Mouse (Mus musculus): ENCODE results near the gene Exoc6b. TPM values are rescaled to one million over a fixed set of nuclear protein-coding genes. Genes with fewer than 3 reads are reported as not detected.
"Not testable (repeated sequence)": the region's sequence is repeated elsewhere in the genome, so short reads cannot be mapped to it uniquely, and the experiment has no call there.

Exoc6b gene
- 27.6 and 29.2 TPM in 2 replicates for polyA plus RNA-seq (2014; fragmentation: Nextera tagmentation; extraction: Ambion mirVana)

GRCm38 (mm10) chr6:85069023-85069985 is at the start of gene Exoc6b:
Gene Exoc6b, minus strand, starts transcription at chr6:85069513.
- H3K36me3 ChIP-seq (ENCODE audit: control insufficient read depth, insufficient read depth, low read length): no peaks in the 10 kb centered on the region
- DNase-seq (ENCODE audit: low spot score) (peak; percentile 93), ATAC-seq (replicated peaks; ENCODE audit: low FRiP score, low TSS enrichment, low read depth) (peak; percentile 95)
- no peaks in the 10 kb centered on the region for H3K27me3 ChIP-seq (replicated peaks; ENCODE audit: control insufficient read depth, insufficient read depth, low read length)
- peak within 1 kb of the TSS; percentile 83 for H3K4me3 ChIP-seq (ENCODE audit: low read depth, low read length)
- peak within 1 kb of the TSS; percentile 70 for H3K4me2 ChIP-seq (ENCODE audit: low read length)
- peaks cover 4% of the 10 kb centered on the region; the same call in 1 of the 2 replicates for H3K4me1 ChIP-seq (replicated peaks; ENCODE audit: control insufficient read depth, insufficient read depth, low read length)
- no peaks in the 10 kb centered on the region for H3K9me3 ChIP-seq (ENCODE audit: control insufficient read depth, low read length)
- H3K27ac ChIP-seq (ENCODE audit: low read depth): peak within 1 kb of the TSS; percentile 77
- peak within 1 kb of the TSS; percentile 75 for H3K9ac ChIP-seq (ENCODE audit: low read length)
- WGBS: under 1% methylated on average over 63 of the region's 63 CpGs

GRCm38 (mm10) chr6:85117545-85118511 is 48.5 kb upstream of the Exoc6b start:
- not testable (repeated sequence) for ATAC-seq (replicated peaks; ENCODE audit: low FRiP score, low TSS enrichment, low read depth)

GRCm38 (mm10) chr6:85105033-85105615 is 35.8 kb upstream of the Exoc6b start:
- Histone ChIP-seq H3K27me3 (replicated peaks; ENCODE audit: control insufficient read depth, insufficient read depth, low read length) (no peaks in the 10 kb centered on the region), H3K36me3 (ENCODE audit: control insufficient read depth, insufficient read depth, low read length) (no peaks in the 10 kb centered on the region), H3K9ac (ENCODE audit: low read length) (no peak overlapping the region), H3K4me3 (ENCODE audit: low read depth, low read length) (no peak overlapping the region), H3K27ac (ENCODE audit: low read depth) (no peak overlapping the region), H3K4me1 (replicated peaks; ENCODE audit: control insufficient read depth, insufficient read depth, low read length) (no peaks in the 10 kb centered on the region), H3K9me3 (ENCODE audit: control insufficient read depth, low read length) (no peaks in the 10 kb centered on the region), H3K4me2 (ENCODE audit: low read length) (no peak overlapping the region)
- ATAC-seq (replicated peaks; ENCODE audit: low FRiP score, low TSS enrichment, low read depth): no peak
- no peak for DNase-seq (ENCODE audit: low spot score)
- 84% methylated on average over 10 of the region's 10 CpGs for WGBS

More at GRCm38 (mm10) chr6:85117545-85118511, 48.5 kb upstream of the Exoc6b start:
- H3K4me1 ChIP-seq (replicated peaks; ENCODE audit: control insufficient read depth, insufficient read depth, low read length); H3K27me3 ChIP-seq (replicated peaks; ENCODE audit: control insufficient read depth, insufficient read depth, low read length); H3K36me3 ChIP-seq (ENCODE audit: control insufficient read depth, insufficient read depth, low read length); H3K4me3 ChIP-seq (ENCODE audit: low read depth, low read length); H3K4me2 ChIP-seq (ENCODE audit: low read length); H3K9me3 ChIP-seq (ENCODE audit: control insufficient read depth, low read length); H3K9ac ChIP-seq (ENCODE audit: low read length); H3K27ac ChIP-seq (ENCODE audit: low read depth): not testable (repeated sequence)
- peak; percentile 66 for DNase-seq (ENCODE audit: low spot score)
- WGBS: 29% methylated on average over 9 of the region's 11 CpGs

GRCm38 (mm10) chr6:85103321-85103720 is 34.0 kb upstream of the Exoc6b start:
- Histone ChIP-seq H3K4me1 (replicated peaks; ENCODE audit: control insufficient read depth, insufficient read depth, low read length) (no peaks in the 10 kb centered on the region), H3K36me3 (ENCODE audit: control insufficient read depth, insufficient read depth, low read length) (no peaks in the 10 kb centered on the region), H3K27ac (ENCODE audit: low read depth) (no peak overlapping the region), H3K27me3 (replicated peaks; ENCODE audit: control insufficient read depth, insufficient read depth, low read length) (no peaks in the 10 kb centered on the region), H3K4me3 (ENCODE audit: low read depth, low read length) (no peak overlapping the region), H3K4me2 (ENCODE audit: low read length) (no peak overlapping the region), H3K9ac (ENCODE audit: low read length) (no peak overlapping the region), H3K9me3 (ENCODE audit: control insufficient read depth, low read length) (no peaks in the 10 kb centered on the region)
- DNase-seq (ENCODE audit: low spot score): no peak
- ATAC-seq (replicated peaks; ENCODE audit: low FRiP score, low TSS enrichment, low read depth): no peak
- WGBS: 85% methylated on average over 3 of the region's 3 CpGs

- Histone ChIP-seq H3K4me2 (ENCODE audit: low read length) (no peak overlapping the region), H3K36me3 (ENCODE audit: control insufficient read depth, insufficient read depth, low read length) (no peaks in the 10 kb centered on the region), H3K27ac (ENCODE audit: low read depth) (no peak overlapping the region), H3K9ac (ENCODE audit: low read length) (no peak overlapping the region), H3K4me3 (ENCODE audit: low read depth, low read length) (no peak overlapping the region), H3K4me1 (replicated peaks; ENCODE audit: control insufficient read depth, insufficient read depth, low read length) (no peaks in the 10 kb centered on the region), H3K9me3 (ENCODE audit: control insufficient read depth, low read length) (no peaks in the 10 kb centered on the region), H3K27me3 (replicated peaks; ENCODE audit: control insufficient read depth, insufficient read depth, low read length) (no peaks in the 10 kb centered on the region)
- DNase-seq (ENCODE audit: low spot score) (no peak), ATAC-seq (replicated peaks; ENCODE audit: low FRiP score, low TSS enrichment, low read depth) (no peak)
- 71% methylated on average over 2 of the region's 2 CpGs for WGBS
Observed at GRCm38 (mm10) chr6:85096441-85096840, 27.1 kb upstream of the Exoc6b start.

- no peak overlapping the region for H3K4me2 ChIP-seq (ENCODE audit: low read length)
- no peak for DNase-seq (ENCODE audit: low spot score)
- H3K9ac ChIP-seq (ENCODE audit: low read length): no peak overlapping the region
Observed at GRCm38 (mm10) chr6:85087425-85087824, 18.1 kb upstream of the Exoc6b start.

GRCm38 (mm10) chr6:85086645-85087044 is 17.3 kb upstream of the Exoc6b start:
- Histone ChIP-seq H3K4me3 (ENCODE audit: low read depth, low read length) (no peak overlapping the region), H3K27ac (ENCODE audit: low read depth) (no peak overlapping the region), H3K4me1 (replicated peaks; ENCODE audit: control insufficient read depth, insufficient read depth, low read length) (no peaks in the 10 kb centered on the region), H3K27me3 (replicated peaks; ENCODE audit: control insufficient read depth, insufficient read depth, low read length) (no peaks in the 10 kb centered on the region), H3K36me3 (ENCODE audit: control insufficient read depth, insufficient read depth, low read length) (no peaks in the 10 kb centered on the region), H3K9me3 (ENCODE audit: control insufficient read depth, low read length) (no peaks in the 10 kb centered on the region), H3K9ac (ENCODE audit: low read length) (no peak overlapping the region), H3K4me2 (ENCODE audit: low read length) (no peak overlapping the region)
- WGBS: 75% methylated on average over 3 of the region's 3 CpGs
- DNase-seq (ENCODE audit: low spot score) (no peak), ATAC-seq (replicated peaks; ENCODE audit: low FRiP score, low TSS enrichment, low read depth) (no peak)

More at GRCm38 (mm10) chr6:85087425-85087824, 18.1 kb upstream of the Exoc6b start:
- Histone ChIP-seq H3K36me3 (ENCODE audit: control insufficient read depth, insufficient read depth, low read length) (no peaks in the 10 kb centered on the region), H3K27me3 (replicated peaks; ENCODE audit: control insufficient read depth, insufficient read depth, low read length) (no peaks in the 10 kb centered on the region), H3K9me3 (ENCODE audit: control insufficient read depth, low read length) (no peaks in the 10 kb centered on the region), H3K4me1 (replicated peaks; ENCODE audit: control insufficient read depth, insufficient read depth, low read length) (no peaks in the 10 kb centered on the region), H3K4me3 (ENCODE audit: low read depth, low read length) (no peak overlapping the region), H3K27ac (ENCODE audit: low read depth) (no peak overlapping the region)
- WGBS: 69% methylated on average over 4 of the region's 4 CpGs
- no peak for ATAC-seq (replicated peaks; ENCODE audit: low FRiP score, low TSS enrichment, low read depth)

- ATAC-seq (replicated peaks; ENCODE audit: low FRiP score, low TSS enrichment, low read depth); H3K9ac ChIP-seq (ENCODE audit: low read length); H3K27ac ChIP-seq (ENCODE audit: low read depth); H3K4me3 ChIP-seq (ENCODE audit: low read depth, low read length); H3K27me3 ChIP-seq (replicated peaks; ENCODE audit: control insufficient read depth, insufficient read depth, low read length); H3K4me2 ChIP-seq (ENCODE audit: low read length); DNase-seq (ENCODE audit: low spot score); H3K4me1 ChIP-seq (replicated peaks; ENCODE audit: control insufficient read depth, insufficient read depth, low read length); H3K9me3 ChIP-seq (ENCODE audit: control insufficient read depth, low read length); H3K36me3 ChIP-seq (ENCODE audit: control insufficient read depth, insufficient read depth, low read length): not testable (repeated sequence)
- 85% methylated on average over 29 of the region's 29 CpGs for WGBS
Observed at GRCm38 (mm10) chr6:85076179-85076720, 6.9 kb upstream of the Exoc6b start.

Data from intestine, embryonic 14.5 days (tissue).